Mouse (Mus musculus): ENCODE data around the gene Efr3b.

Efr3b gene

GRCm38 (mm10) chr12:4038061-4039041, at the start of gene Efr3b:
TSS of gene Efr3b (minus strand) at chr12:4038915.
- DNase-seq: peak; percentile 71

GRCm38 (mm10) chr12:4083441-4083840, 44.7 kb upstream of the Efr3b start:
- no peak for DNase-seq

- DNase-seq: peak; percentile 89
These were observed 43.7 kb upstream of the Efr3b start, which contains the start of gene Dnajc27 for GRCm38 (mm10) chr12:4082132-4083001. TSS of gene Dnajc27 (plus strand) at chr12:4082583.

- peak; percentile 44 for DNase-seq
These were observed 41.6 kb upstream of the Efr3b start for GRCm38 (mm10) chr12:4080311-4080710.

GRCm38 (mm10) chr12:4078069-4078468, 39.4 kb upstream of the Efr3b start:
- no peak for DNase-seq

GRCm38 (mm10) chr12:4076383-4076782, 37.7 kb upstream of the Efr3b start:
- DNase-seq: no peak

- no peak for DNase-seq
These were observed 36.7 kb upstream of the Efr3b start for GRCm38 (mm10) chr12:4075407-4075806.

- DNase-seq: no peak
These were observed 33.0 kb upstream of the Efr3b start for GRCm38 (mm10) chr12:4071671-4072070.

GRCm38 (mm10) chr12:4068551-4068950, 29.8 kb upstream of the Efr3b start:
- DNase-seq: no peak

- no peak for DNase-seq
These were observed 28.2 kb upstream of the Efr3b start for GRCm38 (mm10) chr12:4066681-4067459.

- DNase-seq: no peak
These were observed 27.2 kb upstream of the Efr3b start for GRCm38 (mm10) chr12:4065944-4066343.

- DNase-seq: no peak
These were observed 26.8 kb upstream of the Efr3b start for GRCm38 (mm10) chr12:4065498-4065897.

GRCm38 (mm10) chr12:4059683-4060082, 21.0 kb upstream of the Efr3b start:
- DNase-seq: no peak

- no peak for DNase-seq
These were observed 19.6 kb upstream of the Efr3b start for GRCm38 (mm10) chr12:4058321-4058720.

- DNase-seq: no peak
These were observed 16.1 kb upstream of the Efr3b start for GRCm38 (mm10) chr12:4054845-4055244.

- no peak for DNase-seq
These were observed 14.9 kb upstream of the Efr3b start for GRCm38 (mm10) chr12:4053643-4054042.

- no peak for DNase-seq
These were observed 12.2 kb upstream of the Efr3b start for GRCm38 (mm10) chr12:4050861-4051425.

- no peak for DNase-seq
These were observed 9.3 kb upstream of the Efr3b start for GRCm38 (mm10) chr12:4048031-4048430.

GRCm38 (mm10) chr12:4045992-4046391, 7.3 kb upstream of the Efr3b start:
- no peak for DNase-seq

- no peak for DNase-seq
These were observed 3.7 kb upstream of the Efr3b start for GRCm38 (mm10) chr12:4042411-4042810.

GRCm38 (mm10) chr12:4039046-4039445, 331 bp upstream of the Efr3b start:
- DNase-seq: no peak

GRCm38 (mm10) chr12:4037511-4037910, 1.2 kb downstream of the Efr3b start:
- no peak for DNase-seq

Measured in kidney, adult 11 months (tissue).